Mouse (Mus musculus) thymus, postnatal 36 days (tissue): Measurements from ENCODE around the gene Hist1h2bb.
A peak's percentile ranks its signal among the peaks of the same experiment; 100 is the strongest.
"Not testable (repeated sequence)": the region's sequence is repeated elsewhere in the genome, so short reads cannot be mapped to it uniquely, and the experiment has no call there.

ENCODE experiments used
- DNase-seq, 2 experiments: peaks; one replicate each; pipeline ENCODE4 v3.0.0; 2022; ENCODE audit warnings: mixed read lengths in 2 of 2

Hist1h2bb gene

DNA sequence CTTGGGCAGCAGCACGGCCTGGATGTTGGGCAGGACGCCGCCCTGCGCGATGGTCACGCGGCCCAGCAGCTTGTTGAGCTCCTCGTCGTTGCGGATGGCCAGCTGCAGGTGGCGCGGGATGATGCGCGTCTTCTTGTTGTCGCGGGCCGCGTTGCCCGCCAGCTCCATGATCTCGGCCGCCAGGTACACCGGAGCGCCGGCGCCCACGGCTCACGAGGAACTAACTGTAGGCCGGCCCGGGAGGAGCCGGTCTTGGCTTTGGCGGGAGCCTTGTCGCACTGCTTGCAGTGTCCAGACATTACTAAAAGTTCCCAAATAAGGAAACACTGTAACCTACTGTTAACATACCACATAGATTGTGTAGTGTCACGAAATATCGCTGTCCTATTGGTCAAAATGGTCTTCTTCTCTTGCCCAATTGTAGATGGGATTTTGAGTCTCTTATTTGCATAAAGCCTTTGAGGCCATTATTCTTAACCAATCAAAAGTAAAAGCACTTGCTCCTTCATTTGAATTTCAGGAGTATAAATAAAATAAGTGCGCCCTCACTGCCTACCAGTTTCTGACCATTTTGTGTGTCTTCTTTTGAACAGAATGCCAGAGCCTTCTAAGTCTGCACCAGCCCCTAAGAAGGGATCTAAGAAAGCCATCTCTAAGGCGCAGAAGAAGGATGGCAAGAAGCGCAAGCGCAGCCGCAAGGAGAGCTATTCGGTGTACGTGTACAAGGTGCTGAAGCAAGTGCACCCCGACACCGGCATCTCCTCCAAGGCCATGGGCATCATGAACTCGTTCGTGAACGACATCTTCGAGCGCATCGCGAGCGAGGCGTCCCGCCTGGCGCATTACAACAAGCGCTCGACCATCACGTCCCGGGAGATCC is at the start of gene Hist1h2bb:
Hist1h2bb (plus strand) TSS at position 534 of the 880 bp plus-strand sequence.
- DNase-seq: peak; percentile 74 to 76

DNA sequence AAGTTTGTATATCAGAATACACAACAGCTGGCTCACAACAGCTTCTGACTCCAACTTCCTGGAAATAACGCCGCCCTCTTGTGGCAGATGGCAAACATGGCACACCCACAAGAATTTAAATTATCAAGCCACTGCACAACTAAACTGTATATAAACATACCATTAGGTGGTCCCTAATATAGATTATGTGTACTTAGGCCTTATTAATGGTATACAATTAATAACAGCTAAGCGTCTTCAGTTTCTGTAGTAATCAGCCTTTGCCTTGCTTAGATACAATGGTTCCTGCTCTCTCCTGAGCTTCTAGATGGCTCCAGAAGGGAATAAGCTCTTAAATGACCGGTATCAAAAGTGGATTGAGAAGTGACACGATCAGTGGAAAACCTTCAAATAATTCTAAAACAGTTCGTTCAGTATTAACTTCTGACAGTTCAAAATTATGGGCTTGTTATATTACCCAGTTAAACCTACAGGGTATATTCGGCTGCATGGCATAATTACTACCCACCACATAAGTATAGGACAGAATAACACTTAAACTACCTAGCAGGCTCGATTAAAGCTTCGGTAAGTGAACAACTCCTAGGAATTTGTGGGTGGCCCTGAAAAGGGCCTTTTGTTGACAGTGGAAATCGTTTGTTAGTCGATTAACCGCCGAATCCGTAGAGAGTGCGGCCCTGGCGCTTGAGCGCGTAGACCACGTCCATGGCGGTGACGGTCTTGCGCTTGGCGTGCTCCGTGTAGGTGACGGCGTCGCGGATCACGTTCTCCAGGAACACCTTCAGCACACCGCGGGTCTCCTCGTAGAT is 48.8 kb upstream of the Hist1h2bb start:
- DNase-seq: peak; percentile 56 to 73

DNA sequence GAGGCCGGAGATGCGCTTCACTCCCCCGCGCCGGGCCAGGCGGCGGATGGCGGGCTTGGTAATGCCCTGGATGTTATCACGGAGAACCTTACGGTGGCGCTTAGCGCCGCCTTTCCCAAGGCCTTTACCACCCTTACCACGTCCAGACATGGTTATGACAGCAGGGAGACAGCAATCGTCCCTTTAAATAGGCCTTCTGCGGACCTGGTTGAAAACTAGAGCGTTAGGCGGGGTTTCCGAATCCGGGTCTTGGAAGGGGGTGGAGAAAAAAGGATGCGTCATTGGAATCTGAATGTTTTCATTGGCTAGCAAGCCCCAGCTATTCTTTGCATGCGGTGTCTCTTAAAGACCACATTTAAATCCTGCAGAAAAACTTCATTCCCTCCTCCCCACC is 48.2 kb upstream of the Hist1h2bb start, which contains the start of gene Hist1h4c:
Hist1h4c (minus strand) TSS at position 155 of the 394 bp plus-strand sequence.
- peak; percentile 98 to 99 for DNase-seq

DNA sequence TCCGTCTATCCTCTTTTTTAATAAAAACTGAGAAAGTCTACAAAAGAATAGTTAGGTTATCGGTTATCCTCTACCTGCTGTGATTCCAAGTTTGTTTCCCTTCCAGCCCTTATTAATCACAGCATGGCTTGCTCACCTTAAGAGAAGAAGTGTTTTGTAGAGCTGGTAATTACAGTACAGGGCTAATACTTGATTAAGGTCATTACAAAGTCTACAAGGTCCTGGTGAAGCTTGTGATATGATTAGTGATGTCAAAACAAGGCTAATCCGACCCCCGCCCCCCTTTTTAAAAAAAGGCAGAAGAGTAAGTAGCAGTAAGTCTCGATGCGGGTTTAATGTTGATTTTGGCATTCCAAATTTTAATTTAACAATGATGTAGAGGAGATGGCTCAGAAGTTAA is 47.5 kb upstream of the Hist1h2bb start:
- no peak for DNase-seq

DNA sequence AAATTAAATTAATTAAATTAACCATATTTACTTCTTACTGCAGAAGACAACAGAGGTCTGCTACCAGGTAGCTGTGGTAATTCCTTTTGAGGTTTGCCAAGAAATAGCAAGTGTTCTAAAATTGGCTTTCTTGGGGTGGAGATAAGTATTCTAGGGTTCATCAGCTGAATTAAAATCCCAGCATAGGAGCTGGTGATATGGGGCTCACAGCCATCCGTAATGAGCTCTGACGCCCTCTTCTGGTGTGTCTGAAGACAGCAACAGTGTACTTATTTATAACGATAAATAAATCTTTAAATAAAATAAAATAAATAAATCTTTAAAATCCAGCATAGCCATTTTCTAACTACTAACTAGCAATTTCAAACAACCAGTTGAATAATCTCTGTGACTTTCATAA is 46.8 kb upstream of the Hist1h2bb start:
- DNase-seq: no peak

DNA sequence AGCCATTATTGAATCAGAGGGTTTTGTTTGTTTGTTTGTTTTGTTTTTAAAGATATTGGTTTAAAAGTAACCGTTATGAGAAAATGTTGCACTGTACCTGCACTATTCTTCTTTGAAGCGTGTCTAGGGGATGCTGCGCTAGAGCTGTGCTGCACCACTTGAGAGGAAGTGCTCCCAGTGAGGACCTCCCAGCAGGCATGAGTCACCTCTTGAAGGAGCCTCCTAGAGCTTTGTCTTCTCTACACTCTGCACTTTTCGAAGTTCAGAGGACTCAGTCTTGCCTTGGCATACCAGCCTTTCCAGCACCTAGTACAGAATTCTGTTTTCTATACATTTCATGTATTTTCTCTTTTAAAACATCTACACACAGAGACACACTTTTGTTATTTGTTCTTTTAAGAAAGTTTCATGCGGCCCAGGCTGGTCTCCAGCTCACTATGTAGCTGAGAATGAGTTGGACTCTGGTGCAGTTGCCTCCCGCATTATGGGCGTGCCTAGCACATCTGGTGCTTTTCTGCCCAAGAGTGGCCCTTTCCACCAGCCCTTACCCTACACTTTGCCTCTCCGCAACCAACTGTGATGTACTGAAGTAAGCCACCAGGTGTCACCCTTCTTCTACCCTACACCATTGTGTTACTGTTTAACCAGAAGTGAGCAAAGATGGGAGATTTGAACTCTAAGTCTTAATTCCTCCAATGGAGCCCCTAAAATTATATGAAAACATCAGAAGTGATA is 45.6 kb upstream of the Hist1h2bb start:
- DNase-seq: peak; percentile 70 to 77

DNA sequence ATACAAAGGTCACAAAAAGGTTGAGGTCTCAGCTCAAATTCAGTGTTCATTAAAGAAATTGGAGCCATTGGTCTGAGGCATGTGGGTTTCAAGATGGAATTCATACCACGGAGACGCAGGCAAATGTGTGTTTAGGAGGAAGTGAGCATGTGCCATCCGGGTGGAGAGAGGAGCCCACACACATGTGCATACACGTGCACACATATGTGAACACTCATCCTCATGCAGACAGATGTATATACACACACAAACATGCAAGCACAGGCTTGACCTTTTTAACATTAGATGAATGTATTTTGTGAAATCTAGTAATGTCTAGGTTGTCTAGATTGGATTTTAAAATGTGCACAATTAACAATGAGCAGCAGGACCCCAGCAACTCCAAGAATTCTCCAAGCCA is 44.3 kb upstream of the Hist1h2bb start:
- DNase-seq: no peak

DNA sequence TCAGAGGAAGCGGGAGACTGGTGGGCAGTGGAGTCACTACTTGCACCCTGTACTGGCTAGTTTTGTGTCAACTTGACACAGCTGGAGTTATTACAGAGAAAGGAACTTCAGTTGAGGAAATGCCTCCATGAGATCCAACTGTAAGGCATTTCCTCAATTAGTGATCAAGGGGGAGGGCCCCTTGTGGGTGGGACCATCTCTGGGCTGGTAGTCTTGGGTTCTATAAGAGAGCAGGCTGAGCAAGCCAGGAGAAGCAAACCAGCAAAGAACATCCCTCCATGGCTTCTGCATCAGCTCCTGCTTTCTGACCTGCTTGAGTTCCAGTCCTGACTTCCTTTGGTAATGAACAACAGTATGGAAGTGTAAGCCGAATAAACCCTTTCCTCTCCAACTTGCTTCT is 43.7 kb upstream of the Hist1h2bb start:
- not testable (repeated sequence) for DNase-seq

DNA sequence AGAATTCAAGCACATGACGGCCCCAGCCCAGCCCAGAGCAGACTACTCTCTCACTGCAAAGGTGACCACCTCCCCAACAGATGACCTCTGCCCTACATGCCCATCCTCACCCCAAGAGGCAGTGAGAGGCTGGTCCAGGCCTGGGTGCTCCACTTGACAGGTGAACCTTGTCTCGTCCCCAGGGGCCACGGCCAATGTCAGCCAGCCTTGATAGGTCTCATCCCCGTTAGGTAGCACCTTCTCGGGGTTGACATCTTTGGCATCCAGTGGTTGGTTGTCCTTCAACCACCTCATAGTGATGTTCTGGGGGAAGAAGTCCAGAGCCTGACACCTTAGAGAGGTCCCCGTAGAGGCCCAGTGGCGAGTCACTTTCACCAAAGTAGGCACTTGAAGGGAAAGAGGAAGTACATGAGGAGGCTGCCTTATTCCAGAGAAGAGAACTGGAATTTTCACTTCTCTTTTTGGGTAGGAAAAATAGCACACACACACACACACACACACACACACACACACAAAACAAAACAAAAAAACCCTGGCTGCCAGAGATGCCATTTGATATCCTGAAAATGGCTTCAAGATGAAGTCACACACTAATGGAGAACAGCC is 40.7 kb upstream of the Hist1h2bb start:
- DNase-seq: no peak

DNA sequence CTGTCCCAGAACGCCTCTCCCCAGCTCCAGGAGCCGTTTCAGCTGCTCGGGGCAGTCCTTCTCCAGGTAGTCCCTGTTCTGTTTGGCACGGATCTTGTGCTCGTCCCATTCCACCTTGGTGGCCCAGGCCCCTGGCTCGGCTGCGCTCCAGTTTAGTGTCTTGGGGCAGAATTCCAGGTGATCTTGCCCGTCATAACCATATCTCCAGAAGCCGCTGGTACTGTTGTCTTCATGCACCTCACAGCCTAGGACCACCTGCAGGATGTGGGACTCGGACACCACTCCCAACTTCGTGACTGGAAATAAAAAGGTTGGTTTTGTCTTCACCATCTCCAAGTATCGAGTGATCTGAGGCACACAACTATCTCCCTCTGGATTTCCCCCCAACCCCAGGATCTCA is 39.8 kb upstream of the Hist1h2bb start:
- DNase-seq: no peak

DNA sequence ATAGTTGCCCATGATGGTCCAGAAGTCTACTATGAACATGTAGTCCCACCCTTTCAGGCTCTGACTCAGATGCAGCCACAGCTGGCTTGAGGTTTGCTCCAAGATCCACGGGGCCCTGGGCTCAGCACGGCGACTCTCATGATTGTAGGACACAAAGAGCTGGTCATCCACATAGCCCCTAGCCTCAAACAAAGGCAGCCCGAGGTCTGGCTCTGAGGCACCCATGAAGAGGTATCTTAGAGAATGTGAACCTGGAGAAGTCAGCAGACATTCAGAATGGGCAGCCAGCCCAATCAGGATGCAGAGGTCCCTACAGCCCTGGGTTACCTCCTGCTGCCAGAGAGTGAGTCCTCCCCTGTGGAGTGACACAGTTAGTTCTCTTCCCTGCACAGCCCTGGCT is 38.5 kb upstream of the Hist1h2bb start:
- DNase-seq: no peak

DNA sequence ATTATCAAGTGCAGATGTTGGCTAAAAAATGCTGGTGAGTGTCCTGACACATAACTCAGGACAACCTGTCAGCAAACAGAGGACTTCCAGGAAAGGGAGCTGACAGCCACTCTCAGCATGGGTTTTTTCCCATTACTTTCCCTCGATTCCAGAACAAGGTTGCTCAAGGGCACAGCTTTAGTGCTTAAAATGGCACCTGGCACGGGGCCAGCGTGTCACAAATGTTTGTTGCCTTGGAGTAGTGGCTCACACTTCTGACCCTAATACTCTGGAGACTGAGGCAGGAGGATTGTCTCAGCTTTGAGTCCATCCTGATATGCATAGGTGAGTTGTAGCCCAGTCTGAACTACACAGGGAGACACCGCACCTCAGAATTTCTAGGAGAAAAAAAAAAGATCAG is 37.9 kb upstream of the Hist1h2bb start:
- no peak for DNase-seq

DNA sequence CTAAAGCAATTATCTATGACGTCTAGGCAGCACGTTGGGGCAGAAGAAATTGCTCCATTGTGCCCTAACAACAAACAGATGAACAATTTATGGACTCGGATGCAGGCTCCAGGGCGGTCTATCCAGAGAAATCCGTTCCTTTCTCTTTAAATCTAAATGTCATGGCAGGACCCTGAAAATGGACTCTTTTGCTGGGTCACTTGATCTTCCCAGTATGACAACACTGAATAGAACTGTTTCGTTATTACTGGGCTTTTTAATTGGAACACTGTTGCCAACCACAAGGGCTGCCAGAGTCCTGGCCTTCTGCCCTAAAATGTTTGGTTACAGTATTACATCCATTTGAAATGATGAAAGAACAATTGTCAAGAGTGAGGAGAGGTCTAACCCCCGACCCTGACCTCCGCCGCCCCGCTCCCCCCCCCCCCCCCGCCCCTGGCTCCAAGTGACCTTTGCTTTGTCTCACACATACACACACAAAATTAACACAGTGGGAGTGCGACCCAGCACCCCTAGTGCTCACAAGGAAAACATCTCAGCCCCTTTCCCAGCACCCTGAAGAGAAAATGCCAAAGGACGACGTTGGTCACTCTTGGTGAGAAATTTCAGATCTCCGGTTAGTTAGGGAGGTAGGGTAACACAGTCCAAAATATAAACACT is 36.7 kb upstream of the Hist1h2bb start:
- DNase-seq: no peak

DNA sequence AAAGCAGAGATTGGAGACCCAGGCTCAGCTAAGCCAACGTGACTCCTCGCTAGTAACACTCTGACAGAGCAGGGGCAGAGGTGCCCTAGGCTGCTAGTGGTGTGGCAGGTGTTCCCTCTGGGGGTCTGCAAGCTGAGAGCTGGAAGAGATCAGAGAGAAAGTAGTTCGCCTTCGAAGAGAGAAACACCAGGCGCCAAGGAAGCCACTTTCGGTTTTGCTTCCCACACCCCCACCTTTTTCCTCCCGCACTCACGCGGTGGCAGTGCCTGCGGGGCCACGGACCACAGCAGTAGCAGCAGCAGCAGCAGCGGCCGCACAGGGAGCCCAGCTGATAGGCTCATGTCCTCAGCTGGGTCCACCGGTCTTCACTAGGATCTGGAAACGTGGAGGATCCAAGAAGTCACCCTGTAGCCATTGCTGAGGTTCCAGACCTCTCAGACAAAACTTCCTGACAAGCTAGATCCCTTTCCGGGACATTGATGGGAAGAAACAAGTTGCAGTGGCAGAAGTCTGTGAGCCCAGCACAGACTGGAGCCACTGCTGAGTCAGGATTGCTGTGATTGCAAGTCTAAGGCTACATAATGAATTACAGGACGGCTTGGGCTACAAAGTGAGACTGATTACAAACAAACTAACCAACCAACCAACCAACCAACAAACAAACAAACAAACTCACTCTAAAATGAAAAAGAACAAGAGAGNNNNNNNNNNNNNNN is 36.0 kb upstream of the Hist1h2bb start, which contains the start of gene Hfe:
Hfe (minus strand) TSS at position 481 of the 716 bp plus-strand sequence.
- peak; percentile 72 to 82 for DNase-seq

DNA sequence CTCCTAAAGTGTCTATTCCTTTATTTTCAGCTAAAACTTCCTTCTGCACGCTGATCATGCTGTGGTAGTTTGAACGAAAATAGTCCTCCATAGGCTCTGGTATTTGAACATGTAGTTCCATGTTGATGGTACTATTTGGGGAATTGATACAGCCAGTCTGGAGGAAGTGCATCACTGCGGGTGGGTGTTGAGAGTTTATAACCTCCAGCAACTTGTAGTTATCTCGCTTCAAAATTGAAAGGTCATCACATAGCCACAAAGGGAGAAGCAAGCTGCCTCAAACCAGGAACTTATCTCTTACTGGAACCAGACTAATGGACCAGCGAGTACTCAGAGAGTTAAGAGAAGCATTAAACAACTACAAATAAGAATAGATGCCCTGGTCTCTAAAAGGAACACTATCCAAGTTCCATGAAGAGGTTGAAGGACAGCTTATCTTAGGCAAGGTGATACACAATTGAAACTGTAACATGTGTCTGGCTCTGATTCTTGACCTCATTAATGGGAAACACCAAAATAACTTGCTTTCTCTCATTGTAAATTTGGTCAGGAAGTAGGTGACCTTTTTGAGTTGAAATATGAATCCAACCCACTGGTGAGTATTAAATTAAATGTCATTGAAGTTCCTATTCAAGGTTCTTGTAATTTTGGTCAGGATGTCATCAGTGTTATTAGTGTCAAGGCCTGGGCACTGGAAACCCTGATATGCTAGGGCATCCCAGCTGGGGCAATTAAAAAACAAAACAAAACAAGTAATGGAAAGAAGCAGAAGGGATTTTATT is 30.1 kb upstream of the Hist1h2bb start:
- no peak for DNase-seq

DNA sequence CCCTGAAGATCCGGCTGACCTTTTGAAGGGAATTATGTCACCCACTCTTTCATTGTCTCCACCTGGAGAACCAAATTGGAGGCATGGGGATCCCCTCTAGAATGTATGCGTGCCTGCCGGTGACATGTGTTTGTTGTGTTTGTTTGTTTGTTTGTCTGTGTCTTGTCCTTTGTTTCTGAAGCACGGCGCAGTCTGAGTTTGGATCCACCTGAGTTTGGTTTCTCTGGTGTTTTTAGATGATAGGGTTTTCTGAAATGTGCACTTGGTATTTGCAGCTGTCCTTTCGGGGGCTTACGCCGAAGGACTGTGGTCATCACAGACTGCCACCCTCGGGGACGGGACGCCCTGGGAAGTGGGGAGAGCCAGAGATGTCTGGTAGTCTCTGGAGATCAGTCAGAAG is 29.4 kb upstream of the Hist1h2bb start:
- DNase-seq: no peak

DNA sequence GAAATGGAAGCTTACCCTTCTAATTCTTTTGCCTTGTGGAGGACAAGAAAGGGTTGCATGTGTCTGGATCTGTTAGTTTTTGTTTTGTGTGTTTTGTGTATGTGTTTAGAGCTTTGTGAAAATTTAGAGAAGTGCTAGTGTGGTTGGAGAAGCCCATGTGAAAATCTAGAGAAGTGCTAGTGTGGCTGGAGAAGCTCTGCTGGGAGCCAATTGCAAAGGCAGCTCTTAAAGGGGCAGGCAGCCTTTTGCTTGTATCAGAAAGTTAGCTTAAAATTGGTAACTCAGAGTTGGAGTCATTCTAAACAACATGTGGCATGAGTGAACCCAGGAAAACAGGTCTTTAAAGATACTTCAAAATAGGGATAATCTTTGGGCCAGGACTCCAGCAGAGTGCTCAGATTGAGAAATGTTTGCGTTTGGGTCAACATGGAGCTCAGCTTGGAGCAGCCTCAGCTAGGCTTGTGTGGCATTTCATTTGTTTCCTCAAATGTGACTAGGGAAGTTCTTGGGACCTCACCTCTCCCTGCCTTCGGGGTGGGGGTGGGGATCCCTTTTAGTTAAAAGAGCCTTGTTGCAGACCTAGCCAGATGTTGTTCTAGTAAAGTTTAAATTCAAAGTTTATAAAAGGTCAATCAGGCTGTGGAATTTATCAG is 28.8 kb upstream of the Hist1h2bb start:
- DNase-seq: not testable (repeated sequence)

DNA sequence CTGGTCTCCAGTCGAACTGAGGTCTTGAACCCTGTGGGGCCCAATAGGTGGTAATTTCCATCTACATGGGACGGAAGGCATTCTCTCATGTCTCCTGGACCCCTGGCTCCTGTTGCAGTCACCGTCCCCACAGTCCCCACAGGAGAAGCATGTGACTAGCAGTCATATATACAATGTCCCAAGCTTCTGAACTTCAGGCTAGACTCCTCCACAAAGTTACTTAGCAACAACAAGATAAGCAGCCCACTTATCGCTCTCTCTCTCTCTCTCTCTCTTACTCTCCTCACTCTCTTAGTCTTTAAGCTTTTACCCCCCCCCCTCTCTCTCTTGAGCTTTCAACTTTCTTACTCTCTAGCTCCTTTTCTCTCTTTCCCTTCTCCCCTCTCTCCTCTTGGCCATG is 22.3 kb upstream of the Hist1h2bb start:
- DNase-seq: no peak

DNA sequence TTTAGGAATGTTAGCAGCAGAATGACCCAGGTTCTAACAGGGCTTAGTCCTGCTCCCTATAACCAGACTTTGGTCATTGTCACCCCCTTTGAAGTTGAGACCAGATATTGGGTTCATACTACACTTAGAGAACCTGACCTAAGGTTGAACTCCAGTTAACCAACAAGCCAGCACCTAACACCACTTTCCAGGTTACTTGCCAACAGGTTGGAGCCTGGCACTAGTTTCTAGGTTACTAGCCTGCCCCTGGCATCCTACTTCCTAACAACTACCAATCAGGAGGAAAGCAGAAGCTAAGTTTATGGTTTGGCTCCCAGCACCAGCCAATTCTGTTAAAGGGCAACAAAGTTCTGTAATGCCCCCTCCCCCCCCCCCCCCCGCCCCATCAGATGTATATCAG is 21.3 kb upstream of the Hist1h2bb start:
- DNase-seq: no peak
